Mouse (Mus musculus) intestine, postnatal 0 days (tissue): ENCODE results near the gene Apol6. TPM values are rescaled to one million over a fixed set of nuclear protein-coding genes. Genes with fewer than 3 reads are reported as not detected.

ENCODE experiments used
- ATAC-seq: fragments of 200-750 bp; cut with Nextera tagmentation; 2 replicates; pipeline ENCODE4 v1.8.0; 2017; ENCODE audit warnings: mild to moderate bottlenecking, moderate TSS enrichment, moderate library complexity
- H3K27ac ChIP-seq: fragments of 300-500 bp; sonication (generic); 2 replicates; pipeline ENCODE4 v1.5.1; 2014; ENCODE audit warnings: mild to moderate bottlenecking, low read depth, low read length, moderate library complexity
- H3K27me3 ChIP-seq: fragments of 300-500 bp; sonication (generic); replicated peaks from 2 replicates; pipeline ENCODE4 v1.6.1; 2014; ENCODE audit warnings: low read length, mixed read lengths; ENCODE audit not compliant: control insufficient read depth, insufficient read depth
- H3K36me3 ChIP-seq: fragments of 300-500 bp; sonication (generic); 2 replicates; pipeline ENCODE4 v1.6.1; 2014; ENCODE audit warnings: mild to moderate bottlenecking, moderate library complexity; ENCODE audit not compliant: control insufficient read depth, insufficient read depth
- H3K4me1 ChIP-seq: fragments of 300-500 bp; sonication (generic); replicated peaks from 2 replicates; pipeline ENCODE4 v1.6.1; 2014; ENCODE audit warnings: antibody characterized with exemption, low read length, mixed read lengths; ENCODE audit not compliant: control insufficient read depth, insufficient read depth
- H3K4me2 ChIP-seq: fragments of 300-500 bp; sonication (generic); replicated peaks from 2 replicates; pipeline ENCODE4 v1.6.1; 2014; ENCODE audit warnings: low read depth, mild to moderate bottlenecking, moderate library complexity
- H3K4me3 ChIP-seq: fragments of 300-500 bp; sonication (generic); 2 replicates; pipeline ENCODE4 v1.5.1; 2014; ENCODE audit warnings: low read depth, low read length
- H3K9ac ChIP-seq: fragments of 300-500 bp; sonication (generic); 2 replicates; pipeline ENCODE4 v1.6.1; 2014; ENCODE audit warnings: mild to moderate bottlenecking, low read depth, low read length
- H3K9me3 ChIP-seq: fragments of 300-500 bp; sonication (generic); 2 replicates; pipeline ENCODE4 v1.6.1; 2016; ENCODE audit warnings: mixed run types; ENCODE audit not compliant: control insufficient read depth
- CTCF ChIP-seq: sonication (generic); IDR thresholded peaks from 2 replicates; pipeline ENCODE4 v1.5.1; 2016; ENCODE audit warnings: low read depth, mild to moderate bottlenecking, control low read depth, antibody characterized with exemption, moderate library complexity
- WGBS: fragments of 180-500 bp; shearing (Covaris S2); extraction: QIAGEN DNeasy Blood & Tissue Kit; methylation state at CpG from one replicate; pipeline ENCODE4 v1.1.7; 2014; 5-methylcytosine and 5-hydroxymethylcytosine counted together
- polyA plus RNA-seq: library from polyadenylated mRNA; unstranded; fragments of >200 nt; fragmentation: Nextera tagmentation; extraction: Ambion mirVana; gene quantifications from 2 replicates; pipeline ENCODE4 v1.2.1, GENCODE M21; 2015

Apol6 gene
- polyA plus RNA-seq, 1 experiment from 2014 or later = 1.3 TPM

GRCm38 (mm10) chr15:77029331-77029991 lies 15.1 kb upstream of the Apol6 start:
- no peaks in the 10 kb centered on the region for H3K4me1 ChIP-seq
- no peaks in the 10 kb centered on the region for H3K27me3 ChIP-seq
- peak; percentile 96 for TF ChIP-seq CTCF
- no peak overlapping the region for H3K9ac ChIP-seq
- H3K4me3 ChIP-seq = no peak overlapping the region
- no peak for ATAC-seq
- no peak overlapping the region for H3K27ac ChIP-seq
- H3K9me3 ChIP-seq = no peaks in the 10 kb centered on the region
- no peak overlapping the region for H3K4me2 ChIP-seq
- 33% methylated on average over 7 of the region's 7 CpGs for WGBS
- no peaks in the 10 kb centered on the region for H3K36me3 ChIP-seq

- Histone ChIP-seq H3K9ac (no peak overlapping the region), H3K27me3 (no peaks in the 10 kb centered on the region), H3K9me3 (no peaks in the 10 kb centered on the region), H3K4me1 (no peaks in the 10 kb centered on the region), H3K27ac (no peak overlapping the region), H3K4me3 (no peak overlapping the region), H3K36me3 (no peaks in the 10 kb centered on the region), H3K4me2 (no peak overlapping the region)
- no peak for ATAC-seq
- no peak for TF ChIP-seq CTCF
- 72% methylated on average over 3 of the region's 3 CpGs for WGBS
Measured at GRCm38 (mm10) chr15:77031271-77031670, 13.3 kb upstream of the Apol6 start.

GRCm38 (mm10) chr15:77034526-77034925 lies 10.0 kb upstream of the Apol6 start:
- Histone ChIP-seq H3K27ac (no peak overlapping the region), H3K4me3 (no peak overlapping the region), H3K4me1 (0 out of 2 replicates have a peak, but pooled peaks cover 6% of the 10 kb centered on the region), H3K9me3 (no peaks in the 10 kb centered on the region), H3K36me3 (no peaks in the 10 kb centered on the region), H3K4me2 (no peak overlapping the region), H3K27me3 (no peaks in the 10 kb centered on the region), H3K9ac (no peak overlapping the region)
- ATAC-seq = no peak
- TF ChIP-seq CTCF = no peak
- WGBS = 84% methylated on average over 6 of the region's 6 CpGs

- 61% methylated on average over 3 of the region's 3 CpGs for WGBS
- no peak for TF ChIP-seq CTCF
- Histone ChIP-seq H3K4me2 (no peak overlapping the region), H3K9me3 (no peaks in the 10 kb centered on the region), H3K36me3 (no peaks in the 10 kb centered on the region), H3K4me3 (no peak overlapping the region), H3K27me3 (no peaks in the 10 kb centered on the region), H3K27ac (0 out of 2 replicates have a peak overlapping the region, but pooled peaks have one; percentile 89), H3K4me1 (0 out of 2 replicates have a peak, but pooled peaks cover 6% of the 10 kb centered on the region), H3K9ac (no peak overlapping the region)
- no peak for ATAC-seq
Measured at GRCm38 (mm10) chr15:77035643-77036042, 8.9 kb upstream of the Apol6 start.

DNA sequence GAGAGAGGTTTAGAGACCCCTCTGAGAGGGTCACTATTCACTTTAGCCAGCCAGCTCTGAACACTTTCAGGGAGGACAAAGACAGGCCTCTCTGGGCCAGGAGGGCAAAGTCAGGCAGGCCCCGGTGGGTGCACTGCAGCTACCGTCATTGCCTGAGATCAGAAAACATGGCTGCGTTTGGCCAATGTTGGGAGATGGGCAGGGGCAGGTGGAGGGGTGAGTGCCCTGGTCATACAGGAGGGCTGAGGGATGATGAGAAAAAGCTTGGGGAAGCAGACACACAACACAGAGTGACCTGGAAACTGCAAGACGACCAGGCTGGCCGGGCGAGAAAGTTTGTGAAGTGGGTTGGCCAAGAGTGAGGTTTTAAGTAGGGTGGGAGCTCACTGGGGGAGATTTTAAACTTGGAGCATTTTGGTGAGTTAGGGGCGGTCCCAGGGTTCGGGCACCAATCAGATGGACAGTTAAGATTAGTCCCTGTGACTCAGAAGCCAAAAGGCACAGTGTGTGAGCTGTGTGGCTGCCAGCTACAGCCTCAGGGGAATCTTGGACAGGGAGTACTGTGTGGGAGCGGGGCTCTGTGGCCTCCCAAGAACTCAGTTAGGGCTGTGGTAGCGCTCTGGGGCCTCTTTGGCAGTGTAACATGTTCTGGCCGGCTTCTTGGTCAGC lies 8.1 kb upstream of the Apol6 start:
- Histone ChIP-seq H3K36me3 (no peaks in the 10 kb centered on the region), H3K4me1 (0 out of 2 replicates have a peak, but pooled peaks cover 6% of the 10 kb centered on the region), H3K4me3 (no peak overlapping the region), H3K27me3 (no peaks in the 10 kb centered on the region), H3K27ac (peak overlapping the region; percentile 89), H3K9me3 (no peaks in the 10 kb centered on the region), H3K4me2 (no peak overlapping the region), H3K9ac (no peak overlapping the region)
- no peak for TF ChIP-seq CTCF
- WGBS = 52% methylated on average over 11 of the region's 11 CpGs
- ATAC-seq = peak; percentile 43; the same call in 1 of the 2 replicates

DNA sequence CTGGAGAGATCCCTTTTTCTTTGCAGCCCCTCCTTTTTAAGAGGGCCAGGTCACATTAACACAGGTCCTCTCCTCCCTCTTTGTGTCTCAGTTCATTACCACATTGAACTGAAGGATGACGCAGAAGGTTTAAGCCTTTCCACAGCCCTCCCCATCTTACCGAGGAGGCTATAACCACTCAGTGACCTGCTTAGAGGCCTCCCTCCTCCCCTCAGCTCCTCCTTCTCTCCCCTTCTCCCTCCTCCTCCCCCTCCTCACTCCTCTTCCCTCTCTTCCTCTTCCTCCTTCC lies 7.6 kb upstream of the Apol6 start:
- no peak for TF ChIP-seq CTCF
- Histone ChIP-seq H3K4me1 (0 out of 2 replicates have a peak, but pooled peaks cover 6% of the 10 kb centered on the region), H3K9me3 (no peaks in the 10 kb centered on the region), H3K4me2 (peak overlapping the region; percentile 13; the same call in 1 of the 2 replicates), H3K9ac (no peak overlapping the region), H3K27ac (peak overlapping the region; percentile 89), H3K27me3 (no peaks in the 10 kb centered on the region), H3K4me3 (no peak overlapping the region), H3K36me3 (no peaks in the 10 kb centered on the region)
- WGBS = 46% methylated on average over 2 of the region's 2 CpGs
- ATAC-seq = peak; percentile 4; the same call in 1 of the 2 replicates
